Mouse (Mus musculus) midbrain, embryonic 14.5 days (tissue): ENCODE data around the gene Umodl1. TPM values are rescaled to one million over a fixed set of nuclear protein-coding genes. Genes with fewer than 3 reads are reported as not detected.

ENCODE experiments used
- ATAC-seq: fragments of 200-750 bp; cut with Nextera tagmentation; 2 replicates; pipeline ENCODE4 v1.8.0; 2017; ENCODE audit warnings: moderate number of reproducible peaks, moderate library complexity; ENCODE audit not compliant: low FRiP score, low TSS enrichment
- DNase-seq: peaks from one replicate; pipeline ENCODE4 v3.0.0-alpha.2; 2015
- H3K27ac ChIP-seq: fragments of 300-500 bp; sonication (generic); replicated peaks from 2 replicates; pipeline ENCODE4 v1.5.1; 2014; ENCODE audit warnings: mild to moderate bottlenecking, low read depth, low read length, moderate library complexity
- H3K27me3 ChIP-seq: fragments of 300-500 bp; sonication (generic); 2 replicates; pipeline ENCODE4 v1.6.1; 2014; ENCODE audit warnings: low read length, control low read depth, mixed read lengths; ENCODE audit not compliant: control insufficient read depth, insufficient read depth
- H3K36me3 ChIP-seq: fragments of 300-500 bp; sonication (generic); 2 replicates; pipeline ENCODE4 v1.6.1; 2014; ENCODE audit warnings: low read length, control low read depth; ENCODE audit not compliant: control insufficient read depth, insufficient read depth
- H3K4me1 ChIP-seq: fragments of 300-500 bp; sonication (generic); 2 replicates; pipeline ENCODE4 v1.6.1; 2014; ENCODE audit warnings: mild to moderate bottlenecking, antibody characterized with exemption, low read length, control low read depth; ENCODE audit not compliant: control insufficient read depth, insufficient read depth
- H3K4me2 ChIP-seq: fragments of 300-500 bp; sonication (generic); 2 replicates; pipeline ENCODE4 v1.6.1; 2014; ENCODE audit warnings: mild to moderate bottlenecking, low read length, moderate library complexity
- H3K4me3 ChIP-seq: fragments of 300-500 bp; sonication (generic); replicated peaks from 2 replicates; pipeline ENCODE4 v1.5.1; 2014; ENCODE audit warnings: low read depth, low read length
- H3K9ac ChIP-seq: fragments of 300-500 bp; sonication (generic); replicated peaks from 2 replicates; pipeline ENCODE4 v1.6.1; 2014; ENCODE audit warnings: mild to moderate bottlenecking, low read length, moderate library complexity
- H3K9me3 ChIP-seq: fragments of 300-500 bp; sonication (generic); 2 replicates; pipeline ENCODE4 v1.6.1; 2016; ENCODE audit warnings: low read length, control low read depth, mixed read lengths; ENCODE audit not compliant: control insufficient read depth
- WGBS: fragments of 180-500 bp; shearing (Covaris S2); extraction: QIAGEN DNeasy Blood & Tissue Kit; methylation state at CpG from one replicate; pipeline ENCODE4 v1.1.7; 2014; 5-methylcytosine and 5-hydroxymethylcytosine counted together
- polyA plus RNA-seq: library from polyadenylated mRNA; unstranded; fragments of >200 nt; fragmentation: Nextera tagmentation; extraction: Ambion mirVana; gene quantifications from 2 replicates; pipeline ENCODE4 v1.2.1, GENCODE M21; 2014

Gene Umodl1
- not detected in 2 replicates for polyA plus RNA-seq

- DNase-seq (no peak), ATAC-seq (no peak)
- Histone ChIP-seq H3K27ac (0 out of 2 replicates have a peak within 1 kb of the TSS, but pooled peaks have one; percentile 14), H3K9ac (no peak within 1 kb of the TSS), H3K27me3 (no peaks in the 10 kb centered on the region), H3K36me3 (no peaks in the 10 kb centered on the region), H3K4me3 (no peak within 1 kb of the TSS), H3K4me1 (peaks cover 7% of the 10 kb centered on the region; the same call in 1 of the 2 replicates), H3K4me2 (no peak within 1 kb of the TSS), H3K9me3 (no peaks in the 10 kb centered on the region)
- 49% methylated on average over 10 of the region's 10 CpGs for WGBS
Measured at GRCm38 (mm10) chr17:30954340-30954739, at the start of gene Umodl1. Umodl1 (plus strand) TSS chr17:30954640.

DNA sequence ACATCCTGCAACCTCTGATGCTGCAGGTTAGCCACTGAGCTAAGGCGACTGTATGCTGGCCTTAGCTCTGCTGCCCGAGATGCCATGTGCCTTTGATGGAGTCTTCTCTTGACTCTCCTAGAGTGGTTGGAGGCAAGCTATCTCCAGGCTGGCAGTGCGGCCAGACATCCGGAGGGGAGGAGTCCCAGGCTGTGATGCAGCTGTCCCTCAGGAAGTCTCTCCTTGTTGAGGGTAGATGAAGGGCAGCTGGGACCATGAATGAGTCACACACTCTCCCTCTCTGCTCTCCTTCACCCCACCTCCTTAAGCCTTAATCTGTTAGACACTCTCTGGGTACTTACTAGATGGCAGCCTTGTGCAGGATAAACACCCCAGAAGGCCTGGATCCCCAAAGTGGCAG, 46.9 kb upstream of the Umodl1 start:
- Histone ChIP-seq H3K27me3 (peaks cover under 1% of the 10 kb centered on the region; the same call in 1 of the 2 replicates), H3K9ac (no peak overlapping the region), H3K27ac (no peak overlapping the region), H3K9me3 (no peaks in the 10 kb centered on the region), H3K36me3 (no peaks in the 10 kb centered on the region), H3K4me1 (no peaks in the 10 kb centered on the region), H3K4me2 (no peak overlapping the region), H3K4me3 (no peak overlapping the region)
- 80% methylated on average over 4 of the region's 4 CpGs for WGBS
- ATAC-seq (no peak), DNase-seq (no peak)

- DNase-seq: no peak
Measured at GRCm38 (mm10) chr17:30910866-30911731, 43.3 kb upstream of the Umodl1 start.

DNA sequence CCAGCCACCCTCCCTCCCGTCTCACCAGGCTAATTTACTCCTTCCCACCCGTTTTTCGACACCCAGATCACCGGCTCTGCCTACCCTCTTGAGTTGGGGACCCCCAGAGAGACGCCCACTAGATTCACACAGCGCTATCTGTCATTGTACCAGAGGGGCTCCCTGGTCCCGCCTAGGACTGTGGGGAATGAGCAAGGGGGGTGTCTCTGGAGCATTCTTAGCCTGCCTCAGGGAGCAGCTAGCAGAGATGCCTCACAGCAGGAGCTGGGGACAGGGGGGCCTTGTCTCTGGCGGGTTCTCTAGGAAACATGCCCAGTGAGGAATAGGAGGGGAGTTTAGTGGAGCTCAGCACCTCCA, 42.7 kb upstream of the Umodl1 start:
- no peak overlapping the region for H3K9ac ChIP-seq
- no peak overlapping the region for H3K27ac ChIP-seq
- ATAC-seq (no peak), DNase-seq (no peak)
- H3K4me1 ChIP-seq: no peaks in the 10 kb centered on the region
- no peaks in the 10 kb centered on the region for H3K9me3 ChIP-seq
- H3K36me3 ChIP-seq: no peaks in the 10 kb centered on the region
- H3K4me3 ChIP-seq: no peak overlapping the region
- 56% methylated on average over 8 of the region's 8 CpGs for WGBS
- H3K4me2 ChIP-seq: no peak overlapping the region
- no peaks in the 10 kb centered on the region for H3K27me3 ChIP-seq

More at GRCm38 (mm10) chr17:30910866-30911731, 43.3 kb upstream of the Umodl1 start:
- Histone ChIP-seq H3K4me2 (no peak overlapping the region), H3K4me1 (no peaks in the 10 kb centered on the region), H3K4me3 (no peak overlapping the region), H3K9ac (no peak overlapping the region), H3K9me3 (no peaks in the 10 kb centered on the region), H3K36me3 (no peaks in the 10 kb centered on the region), H3K27me3 (no peaks in the 10 kb centered on the region), H3K27ac (no peak overlapping the region)
- WGBS: 82% methylated on average over 27 of the region's 27 CpGs
- ATAC-seq: no peak

DNA sequence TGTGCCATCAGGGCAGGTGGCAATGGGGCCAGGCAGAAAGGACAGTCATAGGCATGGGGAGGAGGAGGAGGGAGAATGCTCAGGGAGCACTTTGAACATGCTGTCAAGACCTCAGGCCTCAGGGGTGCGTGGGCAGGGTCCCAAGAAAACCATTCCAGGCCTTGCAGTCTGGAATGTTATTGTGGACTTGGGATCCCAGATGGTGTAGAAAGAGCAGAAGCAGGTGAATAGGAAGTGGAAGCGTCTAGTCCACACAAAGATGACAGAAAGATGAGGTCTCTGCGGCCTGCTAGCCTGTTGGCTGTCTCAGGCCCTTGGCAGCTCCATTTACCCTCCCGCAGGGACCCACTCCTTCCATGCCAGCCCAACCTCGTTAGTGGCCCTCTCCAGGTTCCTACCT, 41.9 kb upstream of the Umodl1 start:
- Histone ChIP-seq H3K9me3 (no peaks in the 10 kb centered on the region), H3K27ac (no peak overlapping the region), H3K4me3 (no peak overlapping the region), H3K4me1 (no peaks in the 10 kb centered on the region), H3K9ac (no peak overlapping the region), H3K36me3 (no peaks in the 10 kb centered on the region), H3K4me2 (no peak overlapping the region), H3K27me3 (no peaks in the 10 kb centered on the region)
- DNase-seq: no peak
- ATAC-seq: no peak
- WGBS: 82% methylated on average over 5 of the region's 5 CpGs

- Histone ChIP-seq H3K4me1 (no peaks in the 10 kb centered on the region), H3K27ac (no peak overlapping the region), H3K9me3 (no peaks in the 10 kb centered on the region), H3K4me3 (no peak overlapping the region), H3K4me2 (no peak overlapping the region), H3K36me3 (no peaks in the 10 kb centered on the region), H3K27me3 (no peaks in the 10 kb centered on the region), H3K9ac (no peak overlapping the region)
- no peak for ATAC-seq
- no peak for DNase-seq
Measured at GRCm38 (mm10) chr17:30914264-30914663, 40.2 kb upstream of the Umodl1 start.

DNA sequence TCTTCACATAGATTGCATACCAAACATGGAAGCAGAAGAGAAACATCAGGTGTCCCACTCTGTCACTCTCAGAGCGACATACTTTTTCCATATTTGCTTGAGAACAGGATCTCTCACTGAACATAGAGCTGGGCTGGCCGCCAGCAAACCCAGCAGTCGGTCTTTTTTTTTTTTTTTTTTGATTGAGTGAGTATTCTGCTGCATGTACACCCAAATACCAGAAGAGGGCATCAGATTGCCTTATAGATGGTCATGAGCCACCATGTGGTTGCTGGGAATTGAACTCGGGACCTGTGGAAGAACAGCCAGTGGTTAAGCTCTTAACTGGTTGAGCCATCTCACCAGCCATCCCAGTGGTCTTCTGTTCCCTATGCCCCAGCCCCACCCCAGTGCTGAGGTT, 30.9 kb upstream of the Umodl1 start:
- ATAC-seq (no peak), DNase-seq (no peak)
- no peak overlapping the region for H3K4me3 ChIP-seq
- H3K4me2 ChIP-seq: no peak overlapping the region
- no peak overlapping the region for H3K27ac ChIP-seq
- H3K9ac ChIP-seq: no peak overlapping the region
- no peaks in the 10 kb centered on the region for H3K36me3 ChIP-seq
- H3K9me3 ChIP-seq: no peaks in the 10 kb centered on the region
- WGBS: 69% methylated on average over 4 of the region's 4 CpGs
- H3K27me3 ChIP-seq: no peaks in the 10 kb centered on the region
- H3K4me1 ChIP-seq: no peaks in the 10 kb centered on the region

DNA sequence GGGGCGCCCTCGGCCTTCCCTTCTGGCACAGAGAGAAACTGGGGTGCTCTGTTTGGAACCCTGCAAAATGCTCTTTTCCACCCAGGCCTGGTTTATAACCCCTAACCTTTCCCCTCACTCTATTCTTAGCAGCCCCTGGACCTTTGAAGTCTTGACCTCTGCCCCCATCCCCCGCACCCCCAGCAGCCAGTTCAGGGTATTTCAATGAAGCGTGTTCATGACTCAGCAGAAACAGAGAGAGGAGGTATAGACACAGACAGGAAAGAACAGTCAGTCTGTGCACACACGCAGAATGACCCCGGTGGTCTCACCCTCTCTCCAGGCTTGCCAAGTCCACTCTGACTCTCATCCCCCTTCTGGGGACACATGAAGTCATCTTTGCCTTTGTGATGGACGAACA, 23.6 kb upstream of the Umodl1 start:
- DNase-seq: no peak
- H3K9ac ChIP-seq: no peak overlapping the region
- 82% methylated on average over 7 of the region's 7 CpGs for WGBS
- H3K27ac ChIP-seq: no peak overlapping the region
- ATAC-seq: no peak
- no peaks in the 10 kb centered on the region for H3K9me3 ChIP-seq
- H3K4me3 ChIP-seq: no peak overlapping the region
- no peaks in the 10 kb centered on the region for H3K27me3 ChIP-seq
- H3K4me2 ChIP-seq: no peak overlapping the region
- no peaks in the 10 kb centered on the region for H3K36me3 ChIP-seq
- no peaks in the 10 kb centered on the region for H3K4me1 ChIP-seq

GRCm38 (mm10) chr17:30932836-30933235, 21.6 kb upstream of the Umodl1 start:
- Histone ChIP-seq H3K27ac (no peak overlapping the region), H3K27me3 (no peaks in the 10 kb centered on the region), H3K36me3 (no peaks in the 10 kb centered on the region), H3K4me2 (no peak overlapping the region), H3K4me1 (no peaks in the 10 kb centered on the region), H3K4me3 (no peak overlapping the region), H3K9ac (no peak overlapping the region), H3K9me3 (no peaks in the 10 kb centered on the region)
- ATAC-seq: no peak
- DNase-seq: no peak
- 92% methylated on average over 5 of the region's 5 CpGs for WGBS
